Mouse (Mus musculus): ENCODE results near the gene Slc1a5. TPM values are rescaled to one million over a fixed set of nuclear protein-coding genes. Genes with fewer than 3 reads are reported as not detected.
A peak's percentile ranks its signal among the peaks of the same experiment; 100 is the strongest.

Gene Slc1a5
- polyA plus RNA-seq, 1 experiment from 2014 or later, result 43.7 TPM

GRCm38 (mm10) chr7:16820271-16820763 is 39.2 kb downstream of the Slc1a5 start:
- no peak for ATAC-seq (ENCODE audit: insufficient number of reproducible peaks, insufficient read depth, low FRiP score, low TSS enrichment, low read depth)
- no peaks in the 10 kb centered on the region for H3K9me3 ChIP-seq

GRCm38 (mm10) chr7:16821091-16821490 is 40.0 kb downstream of the Slc1a5 start:
- H3K9me3 ChIP-seq, result no peaks in the 10 kb centered on the region
- H3K4me1 ChIP-seq (replicated peaks), result peaks cover 48% of the 10 kb centered on the region
- no peak overlapping the region for H3K9ac ChIP-seq (replicated peaks)
- ATAC-seq (ENCODE audit: insufficient number of reproducible peaks, insufficient read depth, low FRiP score, low TSS enrichment, low read depth), result no peak
- H3K36me3 ChIP-seq, result peaks cover 55% of the 10 kb centered on the region
- H3K27me3 ChIP-seq, result no peaks in the 10 kb centered on the region
- 23% methylated on average over 3 of the region's 3 CpGs for WGBS
- no peak overlapping the region for H3K27ac ChIP-seq
- no peak overlapping the region for H3K4me2 ChIP-seq
- H3K4me3 ChIP-seq (replicated peaks), result no peak overlapping the region

More at GRCm38 (mm10) chr7:16820271-16820763, 39.2 kb downstream of the Slc1a5 start:
- no peak overlapping the region for H3K4me2 ChIP-seq
- no peak overlapping the region for H3K4me3 ChIP-seq (replicated peaks)
- peaks cover 47% of the 10 kb centered on the region for H3K36me3 ChIP-seq
- 0 out of 2 replicates have a peak overlapping the region, but pooled peaks have one; percentile 23 for H3K9ac ChIP-seq (replicated peaks)
- no peaks in the 10 kb centered on the region for H3K27me3 ChIP-seq
- H3K27ac ChIP-seq, result no peak overlapping the region
- WGBS, result 72% methylated on average over 5 of the region's 5 CpGs
- peaks cover 53% of the 10 kb centered on the region for H3K4me1 ChIP-seq (replicated peaks)

- 76% methylated on average over 4 of the region's 4 CpGs for WGBS
- no peak overlapping the region for H3K4me2 ChIP-seq
- H3K4me3 ChIP-seq (replicated peaks), result no peak overlapping the region
- H3K9ac ChIP-seq (replicated peaks), result no peak overlapping the region
- no peak overlapping the region for H3K27ac ChIP-seq
- H3K9me3 ChIP-seq, result no peaks in the 10 kb centered on the region
- H3K36me3 ChIP-seq, result peaks cover 61% of the 10 kb centered on the region
- no peaks in the 10 kb centered on the region for H3K27me3 ChIP-seq
- no peak for ATAC-seq (ENCODE audit: insufficient number of reproducible peaks, insufficient read depth, low FRiP score, low TSS enrichment, low read depth)
- peaks cover 48% of the 10 kb centered on the region for H3K4me1 ChIP-seq (replicated peaks)
Observed at GRCm38 (mm10) chr7:16821669-16822101, 40.5 kb downstream of the Slc1a5 start.

- 78% methylated on average over 5 of the region's 5 CpGs for WGBS
- Histone ChIP-seq H3K4me2 (no peak overlapping the region), H3K27me3 (no peaks in the 10 kb centered on the region), H3K4me1 (replicated peaks) (peaks cover 30% of the 10 kb centered on the region), H3K9me3 (no peaks in the 10 kb centered on the region), H3K36me3 (peaks cover 79% of the 10 kb centered on the region), H3K4me3 (replicated peaks) (no peak overlapping the region), H3K27ac (no peak overlapping the region), H3K9ac (replicated peaks) (0 out of 2 replicates have a peak overlapping the region, but pooled peaks have one; percentile 23)
- no peak for ATAC-seq (ENCODE audit: insufficient number of reproducible peaks, insufficient read depth, low FRiP score, low TSS enrichment, low read depth)
Observed at GRCm38 (mm10) chr7:16823734-16824133, 42.6 kb downstream of the Slc1a5 start.

GRCm38 (mm10) chr7:16825785-16826184 is 44.6 kb downstream of the Slc1a5 start:
- Histone ChIP-seq H3K4me3 (replicated peaks) (no peak overlapping the region), H3K36me3 (peaks cover 90% of the 10 kb centered on the region)

GRCm38 (mm10) chr7:16826571-16826970 is 45.4 kb downstream of the Slc1a5 start:
- H3K27ac ChIP-seq, result 0 out of 2 replicates have a peak overlapping the region, but pooled peaks have one; percentile 17
- ATAC-seq (ENCODE audit: insufficient number of reproducible peaks, insufficient read depth, low FRiP score, low TSS enrichment, low read depth), result no peak
- 83% methylated on average over 5 of the region's 5 CpGs for WGBS
- peaks cover 4% of the 10 kb centered on the region; the same call in 1 of the 2 replicates for H3K4me1 ChIP-seq (replicated peaks)
- H3K36me3 ChIP-seq, result peaks cover 97% of the 10 kb centered on the region
- H3K27me3 ChIP-seq, result no peaks in the 10 kb centered on the region
- H3K9ac ChIP-seq (replicated peaks), result no peak overlapping the region
- no peaks in the 10 kb centered on the region for H3K9me3 ChIP-seq
- H3K4me2 ChIP-seq, result no peak overlapping the region
- H3K4me3 ChIP-seq (replicated peaks), result no peak overlapping the region

More at GRCm38 (mm10) chr7:16825785-16826184, 44.6 kb downstream of the Slc1a5 start:
- H3K4me1 ChIP-seq (replicated peaks), result peaks cover 10% of the 10 kb centered on the region; the same call in 1 of the 2 replicates
- H3K27ac ChIP-seq, result no peak overlapping the region
- H3K9ac ChIP-seq (replicated peaks), result no peak overlapping the region
- H3K4me2 ChIP-seq, result no peak overlapping the region
- H3K9me3 ChIP-seq, result no peaks in the 10 kb centered on the region
- H3K27me3 ChIP-seq, result no peaks in the 10 kb centered on the region
- ATAC-seq (ENCODE audit: insufficient number of reproducible peaks, insufficient read depth, low FRiP score, low TSS enrichment, low read depth), result no peak
- WGBS, result 87% methylated on average over 10 of the region's 10 CpGs

- H3K4me2 ChIP-seq, result no peak overlapping the region
- no peaks in the 10 kb centered on the region for H3K9me3 ChIP-seq
- H3K27ac ChIP-seq, result no peak overlapping the region
- H3K36me3 ChIP-seq, result peaks cover 100% of the 10 kb centered on the region
- no peak overlapping the region for H3K9ac ChIP-seq (replicated peaks)
- WGBS, result 79% methylated on average over 4 of the region's 4 CpGs
- H3K27me3 ChIP-seq, result no peaks in the 10 kb centered on the region
- ATAC-seq (ENCODE audit: insufficient number of reproducible peaks, insufficient read depth, low FRiP score, low TSS enrichment, low read depth), result no peak
- no peak overlapping the region for H3K4me3 ChIP-seq (replicated peaks)
- no peaks in the 10 kb centered on the region; the same call in 1 of the 2 replicates for H3K4me1 ChIP-seq (replicated peaks)
Observed at GRCm38 (mm10) chr7:16827274-16827673, 46.1 kb downstream of the Slc1a5 start.

GRCm38 (mm10) chr7:16830449-16830848 is 49.3 kb downstream of the Slc1a5 start:
- WGBS, result 86% methylated on average over 9 of the region's 9 CpGs
- Histone ChIP-seq H3K4me3 (replicated peaks) (no peak overlapping the region), H3K9ac (replicated peaks) (no peak overlapping the region), H3K9me3 (no peaks in the 10 kb centered on the region), H3K4me1 (replicated peaks) (no peaks in the 10 kb centered on the region), H3K27ac (no peak overlapping the region), H3K27me3 (no peaks in the 10 kb centered on the region), H3K4me2 (no peak overlapping the region), H3K36me3 (peaks cover 100% of the 10 kb centered on the region)
- ATAC-seq (ENCODE audit: insufficient number of reproducible peaks, insufficient read depth, low FRiP score, low TSS enrichment, low read depth), result no peak

GRCm38 (mm10) chr7:16837916-16838803 is 57.0 kb downstream of the Slc1a5 start:
- Histone ChIP-seq H3K27ac (no peak overlapping the region), H3K36me3 (peaks cover 78% of the 10 kb centered on the region), H3K4me1 (replicated peaks) (peaks cover 4% of the 10 kb centered on the region; the same call in 1 of the 2 replicates), H3K9ac (replicated peaks) (no peak overlapping the region), H3K27me3 (no peaks in the 10 kb centered on the region), H3K4me3 (replicated peaks) (no peak overlapping the region), H3K4me2 (no peak overlapping the region), H3K9me3 (no peaks in the 10 kb centered on the region)
- WGBS, result 92% methylated on average over 18 of the region's 18 CpGs
- ATAC-seq (ENCODE audit: insufficient number of reproducible peaks, insufficient read depth, low FRiP score, low TSS enrichment, low read depth), result no peak

GRCm38 (mm10) chr7:16838804-16839426 is 57.8 kb downstream of the Slc1a5 start:
- H3K27me3 ChIP-seq, result no peaks in the 10 kb centered on the region
- WGBS, result 77% methylated on average over 6 of the region's 6 CpGs
- no peaks in the 10 kb centered on the region for H3K9me3 ChIP-seq
- peaks cover 71% of the 10 kb centered on the region for H3K36me3 ChIP-seq
- no peak overlapping the region for H3K9ac ChIP-seq (replicated peaks)
- H3K4me1 ChIP-seq (replicated peaks), result peaks cover 9% of the 10 kb centered on the region
- no peak overlapping the region for H3K27ac ChIP-seq
- H3K4me3 ChIP-seq (replicated peaks), result no peak overlapping the region
- H3K4me2 ChIP-seq, result no peak overlapping the region
- ATAC-seq (ENCODE audit: insufficient number of reproducible peaks, insufficient read depth, low FRiP score, low TSS enrichment, low read depth), result no peak

Data from limb, embryonic 12.5 days (tissue).